Mouse (Mus musculus): Measurements from ENCODE around the gene Foxn3. TPM values are rescaled to one million over a fixed set of nuclear protein-coding genes. Genes with fewer than 3 reads are reported as not detected.

Gene Foxn3
- polyA plus RNA-seq, 1 experiment from 2014 or later, result 110 TPM

- Histone ChIP-seq H3K9me3 (no peaks in the 10 kb centered on the region), H3K27ac (no peak overlapping the region), H3K4me2 (no peak overlapping the region), H3K27me3 (no peaks in the 10 kb centered on the region), H3K4me1 (peaks cover 10% of the 10 kb centered on the region; the same call in 1 of the 2 replicates), H3K36me3 (no peaks in the 10 kb centered on the region), H3K4me3 (no peak overlapping the region), H3K9ac (no peak overlapping the region)
- WGBS, result 50% methylated on average over 4 of the region's 4 CpGs
- ATAC-seq (ENCODE audit: insufficient number of reproducible peaks, low FRiP score, low TSS enrichment, low read depth), result no peak
Measured at GRCm38 (mm10) chr12:99150126-99150525, 413.3 kb downstream of the Foxn3 start.

DNA sequence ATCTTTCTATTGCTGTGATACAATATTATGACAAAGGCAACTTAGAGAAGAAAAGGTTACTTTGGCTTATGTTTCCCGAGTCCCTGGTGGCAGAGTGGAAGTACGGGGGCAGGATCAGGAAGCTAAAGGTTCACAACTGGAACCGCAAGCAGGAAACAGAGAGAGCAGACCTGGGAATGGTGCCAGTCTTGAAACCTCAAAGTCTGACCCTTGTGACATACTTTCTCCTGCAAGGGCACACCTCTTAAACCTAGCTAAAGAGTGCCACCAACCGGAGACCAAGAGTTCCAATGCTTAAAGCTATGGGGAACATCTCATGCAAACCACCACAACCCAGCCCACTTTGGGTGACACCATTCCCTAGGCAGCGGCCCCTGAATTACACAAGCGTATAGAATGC lies 414.2 kb downstream of the Foxn3 start:
- H3K4me2 ChIP-seq, result no peak overlapping the region
- no peak overlapping the region for H3K9ac ChIP-seq
- no peaks in the 10 kb centered on the region for H3K36me3 ChIP-seq
- no peaks in the 10 kb centered on the region for H3K9me3 ChIP-seq
- H3K27me3 ChIP-seq, result no peaks in the 10 kb centered on the region
- ATAC-seq (ENCODE audit: insufficient number of reproducible peaks, low FRiP score, low TSS enrichment, low read depth), result no peak
- H3K4me3 ChIP-seq, result no peak overlapping the region
- H3K27ac ChIP-seq, result no peak overlapping the region
- H3K4me1 ChIP-seq, result peaks cover 10% of the 10 kb centered on the region; the same call in 1 of the 2 replicates
- WGBS, result 95% methylated on average over 6 of the region's 6 CpGs

Measured in limb, embryonic 15.5 days (tissue).